Mouse (Mus musculus): ENCODE data around the gene Ank. TPM values are rescaled to one million over a fixed set of nuclear protein-coding genes. Genes with fewer than 3 reads are reported as not detected.

Gene Ank
- polyA plus RNA-seq, 1 experiment from 2014 or later = 9.2 TPM

GRCm38 (mm10) chr15:27503801-27504730 is 37.6 kb downstream of the Ank start:
- no peak overlapping the region for H3K4me2 ChIP-seq
- H3K36me3 ChIP-seq (ENCODE audit: insufficient read depth) = no peaks in the 10 kb centered on the region
- H3K9ac ChIP-seq = no peak overlapping the region
- ATAC-seq (ENCODE audit: insufficient read depth) (peak; percentile 67), DNase-seq (peak; percentile 66)
- no peak overlapping the region for H3K4me3 ChIP-seq (ENCODE audit: low read depth, low read length)
- H3K9me3 ChIP-seq (ENCODE audit: low read depth, low read length) = no peaks in the 10 kb centered on the region
- 28% methylated on average over 20 of the region's 20 CpGs for WGBS
- no peak overlapping the region for H3K27ac ChIP-seq (ENCODE audit: low read depth)
- H3K4me1 ChIP-seq (ENCODE audit: insufficient read depth) = peaks cover 12% of the 10 kb centered on the region; the same call in 1 of the 2 replicates
- no peaks in the 10 kb centered on the region for H3K27me3 ChIP-seq (ENCODE audit: insufficient read depth, low read length)
- TF ChIP-seq CTCF (IDR thresholded peaks at IDR 0.05; ENCODE audit: low read depth) = no peak

DNA sequence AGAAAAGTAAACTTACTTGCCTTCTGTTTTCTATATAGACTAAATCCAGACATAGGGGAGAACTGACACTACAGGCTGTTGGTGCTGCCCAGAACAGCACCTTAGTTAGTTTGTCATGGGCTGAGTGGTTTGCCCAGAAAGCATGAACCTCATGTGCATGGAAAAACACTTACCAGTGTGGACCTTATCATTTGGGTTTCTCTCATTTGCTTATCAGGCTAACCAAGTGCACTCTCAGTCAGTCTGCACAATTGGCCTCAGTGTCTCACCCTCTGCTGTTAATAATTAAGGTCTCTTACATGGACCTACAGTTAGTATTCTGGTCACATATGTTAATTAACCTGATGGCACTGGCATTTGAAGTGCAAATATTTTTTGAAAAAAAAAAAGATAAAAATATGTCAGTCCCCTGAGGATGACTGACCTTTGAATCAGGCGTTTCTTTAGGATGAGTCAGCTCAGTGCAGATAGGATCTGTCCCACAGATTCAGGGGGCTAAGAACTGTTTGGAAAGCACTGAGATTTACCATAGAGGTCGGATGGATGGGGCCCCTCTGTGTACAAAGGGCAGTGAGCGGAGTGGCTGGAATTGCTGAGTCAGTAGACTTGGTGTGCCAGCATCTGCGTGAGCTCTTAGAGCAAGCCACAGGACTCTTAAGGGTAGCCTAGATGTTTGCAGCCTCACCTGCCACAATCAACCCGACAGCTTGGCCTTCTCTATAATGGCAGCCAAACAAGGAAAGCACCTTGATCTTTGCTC is 39.8 kb downstream of the Ank start:
- 39% methylated on average over 5 of the region's 5 CpGs for WGBS
- no peak for ATAC-seq (ENCODE audit: insufficient read depth)
- Histone ChIP-seq H3K9me3 (ENCODE audit: low read depth, low read length) (no peaks in the 10 kb centered on the region), H3K9ac (no peak overlapping the region), H3K36me3 (ENCODE audit: insufficient read depth) (no peaks in the 10 kb centered on the region), H3K27ac (ENCODE audit: low read depth) (no peak overlapping the region), H3K4me1 (ENCODE audit: insufficient read depth) (peaks cover 12% of the 10 kb centered on the region; the same call in 1 of the 2 replicates), H3K4me2 (no peak overlapping the region), H3K27me3 (ENCODE audit: insufficient read depth, low read length) (no peaks in the 10 kb centered on the region), H3K4me3 (ENCODE audit: low read depth, low read length) (no peak overlapping the region)
- DNase-seq = no peak
- no peak for TF ChIP-seq CTCF (IDR thresholded peaks at IDR 0.05; ENCODE audit: low read depth)

GRCm38 (mm10) chr15:27506893-27507596 is 40.6 kb downstream of the Ank start:
- no peak for ATAC-seq (ENCODE audit: insufficient read depth)
- no peak overlapping the region for H3K4me3 ChIP-seq (ENCODE audit: low read depth, low read length)

DNA sequence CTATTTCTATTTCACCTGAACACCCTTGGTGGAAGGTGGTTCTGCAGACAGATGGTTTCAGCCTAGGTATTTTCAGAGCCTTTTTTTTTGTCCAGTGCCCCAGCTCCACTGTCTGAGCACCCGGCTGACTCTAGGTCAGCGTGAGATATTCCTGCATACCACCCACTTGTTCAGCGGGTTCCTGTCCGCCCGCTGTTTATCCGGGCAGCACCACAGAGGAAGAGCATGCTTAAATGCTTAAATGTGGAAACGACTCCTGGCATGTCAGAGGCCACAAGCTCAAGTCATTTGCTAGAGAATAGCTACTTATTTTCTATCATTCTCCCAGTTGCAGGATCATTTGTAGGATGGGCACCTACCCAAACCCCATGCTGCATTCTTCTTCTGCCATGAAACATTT is 41.7 kb downstream of the Ank start:
- no peaks in the 10 kb centered on the region for H3K36me3 ChIP-seq (ENCODE audit: insufficient read depth)
- H3K9me3 ChIP-seq (ENCODE audit: low read depth, low read length) = no peaks in the 10 kb centered on the region
- H3K4me3 ChIP-seq (ENCODE audit: low read depth, low read length) = no peak overlapping the region
- H3K27me3 ChIP-seq (ENCODE audit: insufficient read depth, low read length) = no peaks in the 10 kb centered on the region
- no peak overlapping the region for H3K4me2 ChIP-seq
- no peak for DNase-seq
- no peak for ATAC-seq (ENCODE audit: insufficient read depth)
- WGBS = 85% methylated on average over 7 of the region's 7 CpGs
- no peak for TF ChIP-seq CTCF (IDR thresholded peaks at IDR 0.05; ENCODE audit: low read depth)
- H3K4me1 ChIP-seq (ENCODE audit: insufficient read depth) = peaks cover 8% of the 10 kb centered on the region; the same call in 1 of the 2 replicates
- H3K9ac ChIP-seq = no peak overlapping the region
- H3K27ac ChIP-seq (ENCODE audit: low read depth) = no peak overlapping the region

More at GRCm38 (mm10) chr15:27506893-27507596, 40.6 kb downstream of the Ank start:
- no peak overlapping the region for H3K4me2 ChIP-seq
- no peak overlapping the region for H3K9ac ChIP-seq
- H3K27ac ChIP-seq (ENCODE audit: low read depth) = no peak overlapping the region
- no peak for DNase-seq
- WGBS = 76% methylated on average over 15 of the region's 15 CpGs
- H3K9me3 ChIP-seq (ENCODE audit: low read depth, low read length) = no peaks in the 10 kb centered on the region
- H3K36me3 ChIP-seq (ENCODE audit: insufficient read depth) = no peaks in the 10 kb centered on the region
- H3K27me3 ChIP-seq (ENCODE audit: insufficient read depth, low read length) = no peaks in the 10 kb centered on the region
- no peak for TF ChIP-seq CTCF (IDR thresholded peaks at IDR 0.05; ENCODE audit: low read depth)
- H3K4me1 ChIP-seq (ENCODE audit: insufficient read depth) = peaks cover 12% of the 10 kb centered on the region; the same call in 1 of the 2 replicates

GRCm38 (mm10) chr15:27508982-27509381 is 42.5 kb downstream of the Ank start:
- Histone ChIP-seq H3K4me2 (no peak overlapping the region), H3K4me1 (ENCODE audit: insufficient read depth) (peaks cover 6% of the 10 kb centered on the region; the same call in 1 of the 2 replicates), H3K9ac (no peak overlapping the region), H3K4me3 (ENCODE audit: low read depth, low read length) (no peak overlapping the region), H3K27ac (ENCODE audit: low read depth) (no peak overlapping the region), H3K9me3 (ENCODE audit: low read depth, low read length) (no peaks in the 10 kb centered on the region), H3K36me3 (ENCODE audit: insufficient read depth) (no peaks in the 10 kb centered on the region), H3K27me3 (ENCODE audit: insufficient read depth, low read length) (no peaks in the 10 kb centered on the region)
- TF ChIP-seq CTCF (IDR thresholded peaks at IDR 0.05; ENCODE audit: low read depth) = no peak
- DNase-seq (no peak), ATAC-seq (ENCODE audit: insufficient read depth) (no peak)
- 89% methylated on average over 17 of the region's 17 CpGs for WGBS

DNA sequence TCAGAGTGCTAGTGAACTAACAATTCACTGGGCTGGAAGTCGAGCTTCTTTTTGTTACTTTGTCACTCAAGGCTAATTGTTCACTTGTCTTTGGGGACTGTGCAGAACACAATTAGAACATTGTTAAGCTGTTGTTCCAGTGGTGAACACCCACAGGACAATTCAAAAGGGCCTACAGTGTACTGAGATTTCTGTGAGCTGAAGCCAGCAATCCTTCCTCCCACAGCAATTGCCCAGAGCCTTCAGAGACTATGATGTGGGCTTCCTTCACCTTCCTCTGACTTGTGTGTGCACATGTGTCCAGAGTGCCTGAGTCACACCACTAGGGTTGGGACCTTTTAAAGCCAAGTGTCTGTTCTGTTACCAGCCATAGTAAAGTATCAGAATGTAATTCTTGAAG is 50.5 kb downstream of the Ank start:
- Histone ChIP-seq H3K9ac (no peak overlapping the region), H3K4me1 (ENCODE audit: insufficient read depth) (peaks cover 4% of the 10 kb centered on the region; the same call in 1 of the 2 replicates), H3K9me3 (ENCODE audit: low read depth, low read length) (no peaks in the 10 kb centered on the region), H3K36me3 (ENCODE audit: insufficient read depth) (no peaks in the 10 kb centered on the region), H3K4me2 (no peak overlapping the region), H3K27ac (ENCODE audit: low read depth) (no peak overlapping the region), H3K4me3 (ENCODE audit: low read depth, low read length) (no peak overlapping the region), H3K27me3 (ENCODE audit: insufficient read depth, low read length) (no peaks in the 10 kb centered on the region)
- 62% methylated on average over 1 of the region's 1 CpGs for WGBS
- DNase-seq = no peak
- no peak for ATAC-seq (ENCODE audit: insufficient read depth)
- TF ChIP-seq CTCF (IDR thresholded peaks at IDR 0.05; ENCODE audit: low read depth) = no peak
